Mouse (Mus musculus): ENCODE data around the gene Cfap43. TPM values are rescaled to one million over a fixed set of nuclear protein-coding genes. Genes with fewer than 3 reads are reported as not detected.

Gene Cfap43
- polyA plus RNA-seq, 1 experiment: not detected

DNA sequence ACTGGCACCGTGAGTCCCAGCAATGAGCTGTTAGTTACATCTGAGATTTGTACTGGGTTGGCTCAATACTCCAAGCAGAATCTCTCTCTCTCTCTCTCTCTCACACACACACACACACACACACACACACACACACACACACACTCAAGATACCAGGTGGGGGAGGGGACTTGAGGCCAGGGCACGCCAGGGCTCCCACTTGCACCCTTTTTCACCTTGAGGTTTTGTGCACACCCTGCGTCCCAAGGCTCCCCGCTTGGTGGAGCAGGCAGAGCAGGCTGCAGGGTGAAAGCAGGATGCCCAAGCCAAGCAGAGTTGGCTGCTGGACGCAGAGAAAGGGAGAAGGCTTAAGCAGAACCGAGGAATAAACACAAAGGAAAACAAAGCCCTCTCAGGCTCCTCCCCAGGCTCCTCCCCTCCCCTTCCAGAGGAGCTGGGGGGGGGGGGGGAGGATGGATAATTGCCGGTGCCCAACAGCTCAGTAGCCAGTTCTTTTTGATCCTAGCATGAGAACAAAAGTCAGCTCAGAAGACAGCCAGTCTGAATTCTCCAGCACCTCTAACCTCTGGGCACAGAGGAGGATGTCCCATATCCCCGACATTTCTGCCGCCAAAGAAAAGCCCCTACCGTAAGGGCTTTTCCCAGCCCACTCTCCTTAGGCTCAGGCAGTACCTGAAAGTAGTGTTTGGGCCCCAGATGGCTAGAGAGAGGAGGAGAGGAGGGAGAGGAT lies 9.5 kb downstream of the Cfap43 start:
- peaks cover 36% of the 10 kb centered on the region for H3K4me1 ChIP-seq (ENCODE audit: control insufficient read depth, insufficient read depth, insufficient read length)
- no peak overlapping the region; the same call in 1 of the 2 replicates for H3K4me3 ChIP-seq (ENCODE audit: extremely low read depth, insufficient read depth, insufficient read length)
- H3K36me3 ChIP-seq (ENCODE audit: control insufficient read depth, insufficient read depth, low read length): no peaks in the 10 kb centered on the region

GRCm38 (mm10) chr19:47908961-47909371 lies 10.1 kb downstream of the Cfap43 start:
- TF ChIP-seq CTCF (IDR thresholded peaks at IDR 0.05; ENCODE audit: extremely low read depth, insufficient read depth, insufficient read length, insufficient replicate concordance) (no peak), POLR2A (IDR thresholded peaks at IDR 0.05; ENCODE audit: low read depth, low read length) (no peak)
- 61% methylated on average over 6 of the region's 6 CpGs for WGBS
- H3K36me3 ChIP-seq (ENCODE audit: control insufficient read depth, insufficient read depth, low read length): no peaks in the 10 kb centered on the region
- H3K4me1 ChIP-seq (ENCODE audit: control insufficient read depth, insufficient read depth, insufficient read length): peaks cover 38% of the 10 kb centered on the region
- H3K4me3 ChIP-seq (ENCODE audit: extremely low read depth, insufficient read depth, insufficient read length): no peak overlapping the region
- DNase-seq (ENCODE audit: low read depth in 1 of 2, low spot score in 2 of 2): no peak
- peak overlapping the region; percentile 6 for H3K27ac ChIP-seq (ENCODE audit: insufficient read depth, low read length)
- no peaks in the 10 kb centered on the region for H3K27me3 ChIP-seq (ENCODE audit: control insufficient read depth, insufficient read depth, low read length)

More for the DNA sequence above, 9.5 kb downstream of the Cfap43 start:
- no peak for TF ChIP-seq CTCF (IDR thresholded peaks at IDR 0.05; ENCODE audit: extremely low read depth, insufficient read depth, insufficient read length, insufficient replicate concordance)
- no peak for TF ChIP-seq POLR2A (IDR thresholded peaks at IDR 0.05; ENCODE audit: low read depth, low read length)
- WGBS: 23% methylated on average over 10 of the region's 10 CpGs
- DNase-seq (ENCODE audit: low read depth in 1 of 2, low spot score in 2 of 2): peak in 1 of 2 experiments; percentile 36
- peak overlapping the region; percentile 71 for H3K27ac ChIP-seq (ENCODE audit: insufficient read depth, low read length)
- H3K27me3 ChIP-seq (ENCODE audit: control insufficient read depth, insufficient read depth, low read length): no peaks in the 10 kb centered on the region

- no peak for DNase-seq (ENCODE audit: low read depth in 1 of 2, low spot score in 2 of 2)
- H3K4me1 ChIP-seq (ENCODE audit: control insufficient read depth, insufficient read depth, insufficient read length): peaks cover 40% of the 10 kb centered on the region
- WGBS: 92% methylated on average over 9 of the region's 9 CpGs
- no peak overlapping the region for H3K4me3 ChIP-seq (ENCODE audit: extremely low read depth, insufficient read depth, insufficient read length)
- H3K36me3 ChIP-seq (ENCODE audit: control insufficient read depth, insufficient read depth, low read length): no peaks in the 10 kb centered on the region
- TF ChIP-seq POLR2A (IDR thresholded peaks at IDR 0.05; ENCODE audit: low read depth, low read length): no peak
- TF ChIP-seq CTCF (IDR thresholded peaks at IDR 0.05; ENCODE audit: extremely low read depth, insufficient read depth, insufficient read length, insufficient replicate concordance): no peak
- no peak overlapping the region for H3K27ac ChIP-seq (ENCODE audit: insufficient read depth, low read length)
- H3K27me3 ChIP-seq (ENCODE audit: control insufficient read depth, insufficient read depth, low read length): no peaks in the 10 kb centered on the region
Measured at GRCm38 (mm10) chr19:47907596-47907995, 11.5 kb downstream of the Cfap43 start.

DNA sequence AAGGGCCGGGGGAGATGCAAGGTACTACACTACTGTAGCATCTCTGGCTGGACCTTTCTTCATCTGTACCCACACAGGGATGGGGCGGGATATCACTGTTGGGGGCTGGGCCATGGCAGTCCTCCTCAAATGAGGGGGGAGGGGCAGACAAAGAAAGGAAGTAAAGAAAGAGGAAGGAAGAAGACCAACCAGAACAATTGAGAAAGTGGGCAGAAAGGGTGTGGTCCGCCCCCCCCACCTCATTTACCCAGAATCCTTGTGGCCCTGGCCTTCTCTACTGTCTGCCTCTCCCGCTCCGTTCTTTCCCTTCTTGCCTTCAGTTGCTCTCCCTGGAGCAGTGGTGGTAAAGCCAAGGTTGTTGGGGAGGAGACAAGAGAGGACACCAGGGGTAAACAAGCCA lies 13.5 kb downstream of the Cfap43 start:
- 50% methylated on average over 5 of the region's 5 CpGs for WGBS
- Histone ChIP-seq H3K27ac (ENCODE audit: insufficient read depth, low read length) (peak overlapping the region; percentile 54; the same call in 1 of the 2 replicates), H3K4me1 (ENCODE audit: control insufficient read depth, insufficient read depth, insufficient read length) (peaks cover 40% of the 10 kb centered on the region), H3K36me3 (ENCODE audit: control insufficient read depth, insufficient read depth, low read length) (no peaks in the 10 kb centered on the region), H3K27me3 (ENCODE audit: control insufficient read depth, insufficient read depth, low read length) (no peaks in the 10 kb centered on the region), H3K4me3 (ENCODE audit: extremely low read depth, insufficient read depth, insufficient read length) (no peak overlapping the region)
- no peak for TF ChIP-seq CTCF (IDR thresholded peaks at IDR 0.05; ENCODE audit: extremely low read depth, insufficient read depth, insufficient read length, insufficient replicate concordance)
- TF ChIP-seq POLR2A (IDR thresholded peaks at IDR 0.05; ENCODE audit: low read depth, low read length): no peak
- DNase-seq (ENCODE audit: low read depth in 1 of 2, low spot score in 2 of 2): peak in 1 of 2 experiments; percentile 43

GRCm38 (mm10) chr19:47905081-47905480 lies 14.0 kb downstream of the Cfap43 start:
- H3K27ac ChIP-seq (ENCODE audit: insufficient read depth, low read length): peak overlapping the region; percentile 10; the same call in 1 of the 2 replicates
- no peak overlapping the region for H3K4me3 ChIP-seq (ENCODE audit: extremely low read depth, insufficient read depth, insufficient read length)
- no peak for DNase-seq (ENCODE audit: low read depth in 1 of 2, low spot score in 2 of 2)

GRCm38 (mm10) chr19:47903679-47904078 lies 15.4 kb downstream of the Cfap43 start:
- no peaks in the 10 kb centered on the region for H3K27me3 ChIP-seq (ENCODE audit: control insufficient read depth, insufficient read depth, low read length)
- H3K36me3 ChIP-seq (ENCODE audit: control insufficient read depth, insufficient read depth, low read length): peaks cover 2% of the 10 kb centered on the region; the same call in 1 of the 2 replicates
- H3K4me3 ChIP-seq (ENCODE audit: extremely low read depth, insufficient read depth, insufficient read length): no peak overlapping the region
- TF ChIP-seq POLR2A (IDR thresholded peaks at IDR 0.05; ENCODE audit: low read depth, low read length) (no peak), CTCF (IDR thresholded peaks at IDR 0.05; ENCODE audit: extremely low read depth, insufficient read depth, insufficient read length, insufficient replicate concordance) (no peak)
- H3K27ac ChIP-seq (ENCODE audit: insufficient read depth, low read length): no peak overlapping the region
- 92% methylated on average over 4 of the region's 4 CpGs for WGBS
- no peak for DNase-seq (ENCODE audit: low read depth in 1 of 2, low spot score in 2 of 2)
- H3K4me1 ChIP-seq (ENCODE audit: control insufficient read depth, insufficient read depth, insufficient read length): peaks cover 29% of the 10 kb centered on the region

More at GRCm38 (mm10) chr19:47905081-47905480, 14.0 kb downstream of the Cfap43 start:
- no peak for TF ChIP-seq CTCF (IDR thresholded peaks at IDR 0.05; ENCODE audit: extremely low read depth, insufficient read depth, insufficient read length, insufficient replicate concordance)
- no peak for TF ChIP-seq POLR2A (IDR thresholded peaks at IDR 0.05; ENCODE audit: low read depth, low read length)
- 43% methylated on average over 4 of the region's 4 CpGs for WGBS
- Histone ChIP-seq H3K27me3 (ENCODE audit: control insufficient read depth, insufficient read depth, low read length) (no peaks in the 10 kb centered on the region), H3K36me3 (ENCODE audit: control insufficient read depth, insufficient read depth, low read length) (peaks cover 2% of the 10 kb centered on the region; the same call in 1 of the 2 replicates), H3K4me1 (ENCODE audit: control insufficient read depth, insufficient read depth, insufficient read length) (peaks cover 37% of the 10 kb centered on the region)
